Mouse (Mus musculus) layer of hippocampus, adult 11-12 months (tissue): Measurements from ENCODE around the gene Chd2.
"Not testable (repeated sequence)": the region's sequence is repeated elsewhere in the genome, so short reads cannot be mapped to it uniquely, and the experiment has no call there.

Source experiments
- DNase-seq: peaks from one replicate; pipeline ENCODE4 v3.0.0; 2022; ENCODE audit warnings: low spot score

Chd2 gene

GRCm38 (mm10) chr7:73539116-73539682, 2.4 kb downstream of the Chd2 start:
- no peak for DNase-seq

GRCm38 (mm10) chr7:73538424-73539079, 3.1 kb downstream of the Chd2 start:
- DNase-seq: no peak

GRCm38 (mm10) chr7:73537634-73538423, 3.8 kb downstream of the Chd2 start:
- peak; percentile 100 for DNase-seq

DNA sequence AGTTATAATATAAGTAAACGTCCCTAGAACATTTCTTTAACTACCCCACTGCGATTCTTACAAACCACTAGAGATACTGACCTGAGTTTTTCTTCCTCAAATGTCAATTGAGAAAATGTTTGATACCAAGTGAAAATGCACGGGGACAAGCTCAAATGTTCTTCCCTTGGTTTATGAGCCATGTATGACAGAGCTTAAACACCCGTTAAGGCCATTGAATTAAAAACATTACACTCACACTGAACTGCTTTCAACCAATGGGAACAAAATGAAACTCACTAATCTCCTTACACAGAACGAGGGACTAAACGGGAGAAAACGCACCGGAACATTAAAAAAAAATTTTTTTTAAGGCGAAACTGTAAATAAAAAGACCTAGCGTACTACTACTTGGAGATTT, 4.4 kb downstream of the Chd2 start:
- DNase-seq: no peak

- no peak for DNase-seq
Measured at GRCm38 (mm10) chr7:73536579-73536978, 5.1 kb downstream of the Chd2 start.

GRCm38 (mm10) chr7:73535861-73536200, 5.8 kb downstream of the Chd2 start:
- DNase-seq: peak; percentile 2

GRCm38 (mm10) chr7:73534937-73535860, 6.4 kb downstream of the Chd2 start:
- no peak for DNase-seq

- DNase-seq: no peak
Measured at GRCm38 (mm10) chr7:73533457-73533856, 8.2 kb downstream of the Chd2 start.

DNA sequence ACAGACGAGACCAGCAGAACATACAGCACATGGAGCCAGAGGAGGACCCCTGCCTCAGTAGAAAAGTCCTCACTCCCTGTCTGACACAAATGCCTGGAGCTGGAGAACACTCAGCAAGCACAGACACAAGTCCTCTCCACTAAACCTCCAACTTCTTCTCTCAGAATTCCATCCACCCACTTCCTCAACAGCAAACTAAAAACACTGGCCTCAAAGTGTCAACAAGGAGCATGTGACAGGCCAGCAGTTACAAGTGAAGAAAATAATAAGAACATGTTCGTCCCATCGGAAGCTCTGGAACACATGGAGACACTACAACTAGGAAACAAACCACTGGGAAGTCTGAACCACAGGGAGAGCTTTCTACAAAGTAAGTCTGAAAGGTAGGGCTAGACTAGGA, 8.7 kb downstream of the Chd2 start:
- no peak for DNase-seq

DNA sequence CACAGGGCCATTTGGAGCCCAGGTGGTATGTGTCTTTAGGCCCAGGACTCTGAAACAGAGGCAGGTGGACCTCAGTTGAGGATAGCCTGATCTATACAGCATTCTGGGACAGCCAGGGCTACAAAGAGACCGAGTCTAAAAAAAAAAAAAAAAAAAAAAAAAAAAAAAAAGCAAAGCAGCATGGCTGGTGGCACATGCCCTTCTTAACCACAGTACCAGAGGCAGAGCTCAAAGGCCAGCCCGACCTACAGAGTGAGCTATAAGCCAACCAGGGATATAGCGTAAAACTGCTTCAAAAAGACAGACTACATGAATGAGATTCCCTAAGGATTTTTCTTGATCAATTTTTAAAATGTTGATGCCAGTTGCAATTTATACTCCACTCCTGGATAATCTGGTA, 9.5 kb downstream of the Chd2 start:
- no peak for DNase-seq

- DNase-seq: no peak
Measured at GRCm38 (mm10) chr7:73531506-73532093, 10.0 kb downstream of the Chd2 start.

- DNase-seq: no peak
Measured at GRCm38 (mm10) chr7:73530846-73531245, 10.8 kb downstream of the Chd2 start.

- no peak for DNase-seq
Measured at GRCm38 (mm10) chr7:73530164-73530563, 11.5 kb downstream of the Chd2 start.

GRCm38 (mm10) chr7:73529261-73529660, 12.4 kb downstream of the Chd2 start:
- no peak for DNase-seq

GRCm38 (mm10) chr7:73528377-73528894, 13.2 kb downstream of the Chd2 start:
- DNase-seq: not testable (repeated sequence)

GRCm38 (mm10) chr7:73527225-73527624, 14.4 kb downstream of the Chd2 start:
- no peak for DNase-seq

DNA sequence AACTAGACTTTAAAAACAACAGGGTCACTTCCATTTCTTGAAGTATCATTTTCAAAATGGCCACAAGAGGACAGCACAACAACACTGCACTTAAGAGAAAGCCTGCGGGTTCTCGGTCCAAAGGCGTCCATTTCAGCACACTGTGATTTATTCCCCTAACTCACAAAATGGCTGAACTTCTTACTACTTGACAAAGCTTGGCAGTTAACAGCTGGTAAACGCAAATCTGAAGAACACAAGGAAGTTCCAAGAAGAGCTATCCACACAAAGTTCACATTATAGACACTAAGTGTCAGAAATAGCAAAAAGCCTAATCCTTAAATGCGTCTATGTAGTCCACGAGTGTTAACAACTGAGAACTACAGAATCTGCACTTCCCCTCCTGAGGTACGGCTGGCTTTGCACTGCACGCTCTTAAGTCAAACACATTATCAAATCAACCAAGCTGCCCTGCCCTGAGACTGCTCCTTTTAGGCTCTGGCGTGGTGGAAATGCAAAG, 17.1 kb downstream of the Chd2 start:
- peak; percentile 74 for DNase-seq

GRCm38 (mm10) chr7:73523608-73524259, 17.9 kb downstream of the Chd2 start:
- DNase-seq: no peak

DNA sequence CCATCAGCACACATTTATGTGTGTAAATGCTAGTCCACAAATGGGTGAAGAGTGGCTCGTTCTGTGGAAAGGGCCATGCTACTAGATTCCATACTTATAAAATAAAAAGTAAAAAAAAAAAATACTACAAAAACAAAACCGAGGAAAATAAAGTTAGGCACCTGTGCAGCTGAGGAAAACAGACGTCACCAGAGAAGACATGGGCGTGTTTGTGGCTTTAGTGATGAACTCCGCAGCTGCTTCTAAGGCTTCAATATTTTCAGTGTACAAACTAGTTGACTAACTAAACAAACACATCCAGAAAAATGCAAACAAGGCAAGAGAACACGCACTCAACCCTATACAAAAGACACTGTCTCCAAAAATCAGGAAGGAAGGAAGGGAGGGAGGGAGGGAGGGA, 18.4 kb downstream of the Chd2 start:
- DNase-seq: no peak

GRCm38 (mm10) chr7:73521277-73522193, 20.1 kb downstream of the Chd2 start:
- no peak for DNase-seq
